In genomic region chrX:75129474-75129873, GRCm38 (mm10) we compare ENCODE assay signal across 13 mouse cellular contexts. TPM values are rescaled to one million over a fixed set of nuclear protein-coding genes. Genes with fewer than 3 reads are reported as not detected.
DNase-seq lines count a peak whose midpoint lies in the region; ATAC-seq and TF ChIP-seq lines count a peak whose summit lies in the region.
"Had no signal": no experiment of that assay in that cellular context is flagged by ENCODE, and none has a peak within 500 bp of the region (broad histone marks: within the 10 kb centered on the region; RNA-seq: fewer than 3 reads in every experiment).

No protein-coding gene starts in this region.

- no peak overlapping the region for H3K27ac ChIP-seq in kidney, embryonic 15.5 days
- peak overlapping the region; percentile 55; the same call in 1 of the 2 replicates for H3K27ac ChIP-seq in bone marrow, adult 2 months (ENCODE audit: control insufficient read depth, insufficient read depth, low read depth, low read length, poor library complexity)
- no peak overlapping the region for H3K27ac ChIP-seq in embryonic fibroblast, embryonic 13.5 days (ENCODE audit: insufficient read depth, low read length)

- DNase-seq in kidney, postnatal 14 days, result no peak
- DNase-seq in adrenal gland, postnatal 14 days, result no peak
- DNase-seq in right cerebral cortex, postnatal 25 days, result no peak
- DNase-seq in Muller cell, postnatal 12 days (ENCODE audit: inconsistent ontology term), result no peak

- 0 out of 2 replicates have a peak overlapping the region, but pooled peaks have one; percentile 19 for H3K4me2 ChIP-seq in kidney, embryonic 15.5 days

- no peak for TF ChIP-seq CTCF in bone marrow, adult 2 months (IDR thresholded peaks at IDR 0.05; ENCODE audit: control insufficient read depth, insufficient read depth, low read length)
- no peak for TF ChIP-seq CTCF in embryonic fibroblast, embryonic 13.5 days (IDR thresholded peaks at IDR 0.05; ENCODE audit: borderline replicate concordance, insufficient read depth, low read length)

- no peak for ATAC-seq in kidney, embryonic 15.5 days (replicated peaks; ENCODE audit: low FRiP score)
- ATAC-seq in megakaryocyte, adult 5-6 weeks (ENCODE audit: poor library complexity, severe bottlenecking), result peak; percentile 19; the same call in 1 of the 2 replicates

- H3K9me3 ChIP-seq in kidney, embryonic 15.5 days (replicated peaks), result no peaks in the 10 kb centered on the region

- no peaks in the 10 kb centered on the region for H3K27me3 ChIP-seq in kidney, embryonic 15.5 days

- TF ChIP-seq POLR2A in bone marrow, adult 2 months (IDR thresholded peaks at IDR 0.05; ENCODE audit: borderline replicate concordance, control insufficient read depth, low read depth, low read length), result no peak
- no peak for TF ChIP-seq POLR2A in embryonic fibroblast, embryonic 13.5 days (IDR thresholded peaks at IDR 0.05; ENCODE audit: low read depth, low read length)

- H3K4me3 ChIP-seq in kidney, embryonic 15.5 days (replicated peaks), result no peak overlapping the region
- peak overlapping the region; percentile 84 for H3K4me3 ChIP-seq in bone marrow, adult 2 months (replicated peaks; ENCODE audit: control insufficient read depth, low read depth, low read length)
- H3K4me3 ChIP-seq in embryonic fibroblast, embryonic 13.5 days (ENCODE audit: insufficient read depth, low read length), result peak overlapping the region; percentile 36

- H3K36me3 ChIP-seq in kidney, embryonic 15.5 days, result peaks cover 7% of the 10 kb centered on the region; the same call in 1 of the 2 replicates

- H3K4me1 ChIP-seq in kidney, embryonic 15.5 days, result no peaks in the 10 kb centered on the region
- H3K4me1 ChIP-seq in bone marrow, adult 2 months (ENCODE audit: control insufficient read depth, insufficient read depth, low read length), result no peaks in the 10 kb centered on the region; the same call in 1 of the 2 replicates
- no peaks in the 10 kb centered on the region; the same call in 1 of the 2 replicates for H3K4me1 ChIP-seq in embryonic fibroblast, embryonic 13.5 days (ENCODE audit: control insufficient read depth, insufficient read depth, low read length)

- WGBS in kidney, embryonic 15.5 days, result 68% methylated on average over 2 of the region's 2 CpGs
- WGBS in bone marrow, adult 2 months, result 21% methylated on average over 2 of the region's 2 CpGs

- no peak overlapping the region for H3K9ac ChIP-seq in kidney, embryonic 15.5 days

RNA-seq across cellular contexts. Expression of gene Mpp1, which starts 1.3 kb away (rescaled TPM):
- polyA plus RNA-seq in kidney, embryonic 15.5 days (2015; fragmentation: Nextera tagmentation; extraction: Ambion mirVana), result 52.6 and 56.9 TPM in 2 replicates
- polyA plus RNA-seq in bone marrow, adult 2 months (2011; ENCODE audit: insufficient read depth, insufficient read length, low replicate concordance, missing spikeins), result 64.2 and 105 TPM in 2 replicates
- 90.8 and 109 TPM in 2 replicates for polyA plus RNA-seq in embryonic fibroblast, embryonic 13.5 days (2011; ENCODE audit: insufficient read length, low read depth, missing spikeins)
- total RNA-seq in megakaryocyte, adult 5-6 weeks (2015), result 95.3 and 104 TPM in 2 replicates
- 88.8 and 97.8 TPM in 2 replicates for total RNA-seq in megakaryocyte, adult 5-6 weeks (2017)
- total RNA-seq in adrenal gland, postnatal 14 days (2021), result 41.6 and 41.8 TPM in 2 replicates

RNA-seq across cellular contexts. Expression of gene Dkc1, which starts 33.8 kb away (rescaled TPM):
- polyA plus RNA-seq in kidney, embryonic 15.5 days (2015; fragmentation: Nextera tagmentation; extraction: Ambion mirVana), result 144 and 173 TPM in 2 replicates
- polyA plus RNA-seq in bone marrow, adult 2 months (2011; ENCODE audit: insufficient read depth, insufficient read length, low replicate concordance, missing spikeins), result 28.9 and 58.2 TPM in 2 replicates
- 61.0 and 75.8 TPM in 2 replicates for polyA plus RNA-seq in embryonic fibroblast, embryonic 13.5 days (2011; ENCODE audit: insufficient read length, low read depth, missing spikeins)
- total RNA-seq in megakaryocyte, adult 5-6 weeks (2015), result 37.4 and 41.2 TPM in 2 replicates
- 79.3 and 82.6 TPM in 2 replicates for total RNA-seq in megakaryocyte, adult 5-6 weeks (2017)
- total RNA-seq in adrenal gland, postnatal 14 days (2021), result 45.7 and 57.9 TPM in 2 replicates

RNA-seq across cellular contexts. Expression of gene Smim9, which starts 34.1 kb away (rescaled TPM):
- polyA plus RNA-seq in kidney, embryonic 15.5 days (2015; fragmentation: Nextera tagmentation; extraction: Ambion mirVana), result not detected in 2 replicates
- not detected in 2 replicates for polyA plus RNA-seq in bone marrow, adult 2 months (2011; ENCODE audit: insufficient read depth, insufficient read length, low replicate concordance, missing spikeins)
- polyA plus RNA-seq in embryonic fibroblast, embryonic 13.5 days (2011; ENCODE audit: insufficient read length, low read depth, missing spikeins), result not detected in 2 replicates
- not detected in 2 replicates for total RNA-seq in megakaryocyte, adult 5-6 weeks (2015)
- total RNA-seq in megakaryocyte, adult 5-6 weeks (2017), result not detected in 2 replicates
- total RNA-seq in adrenal gland, postnatal 14 days (2021), result not detected in 2 replicates
- total RNA-seq: ES-E14; gastrocnemius, adult 18-20 months had no signal
- polyA plus RNA-seq: brain, embryonic 14.5 days; kidney, embryonic 14.5 days; limb, embryonic 11.5 days had no signal

RNA-seq across cellular contexts. Expression of gene Gab3, which starts 44.2 kb away (rescaled TPM):
- 1.9 and 2.4 TPM in 2 replicates for polyA plus RNA-seq in kidney, embryonic 15.5 days (2015; fragmentation: Nextera tagmentation; extraction: Ambion mirVana)
- polyA plus RNA-seq in bone marrow, adult 2 months (2011; ENCODE audit: insufficient read depth, insufficient read length, low replicate concordance, missing spikeins), result 1.8 and 6.8 TPM in 2 replicates
- polyA plus RNA-seq in embryonic fibroblast, embryonic 13.5 days (2011; ENCODE audit: insufficient read length, low read depth, missing spikeins), result 0.67 and 0.72 TPM in 2 replicates
- total RNA-seq in megakaryocyte, adult 5-6 weeks (2015), result 15.3 and 19.9 TPM in 2 replicates
- total RNA-seq in megakaryocyte, adult 5-6 weeks (2017), result 6.2 and 10.0 TPM in 2 replicates
- 2.3 and 3.6 TPM in 2 replicates for total RNA-seq in adrenal gland, postnatal 14 days (2021)
